8 mouse cellular contexts compared by ENCODE assay signal in genomic region chr4:140657681-140658575, GRCm38 (mm10). TPM values are rescaled to one million over a fixed set of nuclear protein-coding genes. Genes with fewer than 3 reads are reported as not detected.
DNase-seq lines count a peak whose midpoint lies in the region; ATAC-seq lines count a peak whose summit lies in the region.

No protein-coding gene starts in this region.

- no peaks in the 10 kb centered on the region for H3K9me3 ChIP-seq in forebrain, embryonic 12.5 days
- H3K9me3 ChIP-seq in heart, embryonic 14.5 days (ENCODE audit: control insufficient read depth, low read length) = no peaks in the 10 kb centered on the region
- H3K9me3 ChIP-seq in limb, embryonic 15.5 days = no peaks in the 10 kb centered on the region
- no peaks in the 10 kb centered on the region for H3K9me3 ChIP-seq in neural tube, embryonic 13.5 days

- peak overlapping the region; percentile 48 for H3K9ac ChIP-seq in forebrain, embryonic 12.5 days
- peak overlapping the region; percentile 79 for H3K9ac ChIP-seq in heart, embryonic 14.5 days (ENCODE audit: low read length)
- H3K9ac ChIP-seq in limb, embryonic 15.5 days = no peak overlapping the region
- peak overlapping the region; percentile 58 for H3K9ac ChIP-seq in neural tube, embryonic 13.5 days

- ATAC-seq in forebrain, embryonic 12.5 days (ENCODE audit: low FRiP score) = peak; percentile 90
- peak; percentile 87 for ATAC-seq in heart, embryonic 14.5 days (ENCODE audit: insufficient number of reproducible peaks, insufficient read depth, low FRiP score, low read depth)
- ATAC-seq in limb, embryonic 15.5 days (ENCODE audit: insufficient number of reproducible peaks, low FRiP score, low TSS enrichment, low read depth) = peak; percentile 84
- ATAC-seq in neural tube, embryonic 13.5 days (ENCODE audit: low read depth) = peak; percentile 93
- no peak for ATAC-seq in monocyte, adult 5-6 weeks (replicated peaks; ENCODE audit: insufficient number of reproducible peaks, low FRiP score, low TSS enrichment, poor library complexity, severe bottlenecking)

- DNase-seq in testis, postnatal 10 days (ENCODE audit: low spot score) = peak; percentile 69
- DNase-seq in testis, postnatal 14 days (ENCODE audit: low spot score) = no peak
- DNase-seq in kidney, postnatal 10 days = peak; percentile 88

- H3K4me2 ChIP-seq in forebrain, embryonic 12.5 days = peak overlapping the region; percentile 46
- H3K4me2 ChIP-seq in heart, embryonic 14.5 days (ENCODE audit: low read length) = peak overlapping the region; percentile 64
- peak overlapping the region; percentile 36 for H3K4me2 ChIP-seq in limb, embryonic 15.5 days
- peak overlapping the region; percentile 11 for H3K4me2 ChIP-seq in neural tube, embryonic 13.5 days

- peak overlapping the region; percentile 99 for H3K27ac ChIP-seq in forebrain, embryonic 12.5 days
- peak overlapping the region; percentile 99 for H3K27ac ChIP-seq in heart, embryonic 14.5 days (replicated peaks in 1 of 2; ENCODE audit: control insufficient read depth in 1 of 2, insufficient read depth in 1 of 2, low read depth in 2 of 2, low read length in 2 of 2)
- H3K27ac ChIP-seq in limb, embryonic 15.5 days = peak overlapping the region; percentile 88
- H3K27ac ChIP-seq in neural tube, embryonic 13.5 days (replicated peaks) = peak overlapping the region; percentile 96

- H3K4me1 ChIP-seq in forebrain, embryonic 12.5 days = peaks cover 51% of the 10 kb centered on the region
- peaks cover 19 to 37% of the 10 kb centered on the region in 2 experiments for H3K4me1 ChIP-seq in heart, embryonic 14.5 days (ENCODE audit: control insufficient read depth in 2 of 2, insufficient read depth in 2 of 2, low read length in 2 of 2)
- H3K4me1 ChIP-seq in limb, embryonic 15.5 days = peaks cover 39% of the 10 kb centered on the region
- H3K4me1 ChIP-seq in neural tube, embryonic 13.5 days (replicated peaks) = peaks cover 79% of the 10 kb centered on the region

- H3K4me3 ChIP-seq in forebrain, embryonic 12.5 days (replicated peaks) = 0 out of 2 replicates have a peak overlapping the region, but pooled peaks have one; percentile 15
- peak overlapping the region; percentile 11 to 16; a peak in 3 of 4 replicates for H3K4me3 ChIP-seq in heart, embryonic 14.5 days (ENCODE audit: control insufficient read depth in 1 of 2, insufficient read depth in 1 of 2, low read depth in 1 of 2, low read length in 2 of 2)
- peak overlapping the region; percentile 14; the same call in 1 of the 2 replicates for H3K4me3 ChIP-seq in limb, embryonic 15.5 days
- no peak overlapping the region for H3K4me3 ChIP-seq in neural tube, embryonic 13.5 days

- under 1% methylated on average over 24 of the region's 24 CpGs for WGBS in forebrain, embryonic 12.5 days
- 5% methylated on average over 24 of the region's 24 CpGs for WGBS in heart, embryonic 14.5 days
- WGBS in limb, embryonic 15.5 days = 12% methylated on average over 24 of the region's 24 CpGs
- WGBS in neural tube, embryonic 13.5 days = 1% methylated on average over 24 of the region's 24 CpGs

- no peaks in the 10 kb centered on the region for H3K36me3 ChIP-seq in forebrain, embryonic 12.5 days (replicated peaks)
- H3K36me3 ChIP-seq in heart, embryonic 14.5 days (ENCODE audit: control insufficient read depth, insufficient read depth, low read length) = no peaks in the 10 kb centered on the region
- no peaks in the 10 kb centered on the region for H3K36me3 ChIP-seq in limb, embryonic 15.5 days
- no peaks in the 10 kb centered on the region for H3K36me3 ChIP-seq in neural tube, embryonic 13.5 days

- H3K27me3 ChIP-seq in forebrain, embryonic 12.5 days = peaks cover 4% of the 10 kb centered on the region; the same call in 1 of the 2 replicates
- H3K27me3 ChIP-seq in heart, embryonic 14.5 days (ENCODE audit: control insufficient read depth, insufficient read depth, low read length) = 0 out of 2 replicates have a peak, but pooled peaks cover 4% of the 10 kb centered on the region
- no peaks in the 10 kb centered on the region for H3K27me3 ChIP-seq in limb, embryonic 15.5 days
- H3K27me3 ChIP-seq in neural tube, embryonic 13.5 days = no peaks in the 10 kb centered on the region

RNA-seq across cellular contexts. Expression of gene Arhgef10l, which starts 7.9 kb away (rescaled TPM):
- 26.1 and 31.1 TPM in 2 replicates for polyA plus RNA-seq in forebrain, embryonic 12.5 days (2016; fragmentation: Nextera tagmentation; extraction: Ambion mirVana)
- polyA plus RNA-seq in heart, embryonic 14.5 days (2014; fragmentation: Nextera tagmentation; extraction: Ambion mirVana) = 14.2 and 15.9 TPM in 2 replicates
- polyA plus RNA-seq in limb, embryonic 15.5 days (2015; fragmentation: Nextera tagmentation; extraction: Ambion mirVana) = 22.4 and 23.0 TPM in 2 replicates
- 28.6 and 28.8 TPM in 2 replicates for polyA plus RNA-seq in neural tube, embryonic 13.5 days (2015; fragmentation: Nextera tagmentation; extraction: Ambion mirVana)
- total RNA-seq in monocyte, adult 5-6 weeks (2017) = 139 to 166 TPM (median 160 TPM) in 3 replicates

RNA-seq across cellular contexts. Expression of gene Rcc2, which starts 42.4 kb away (rescaled TPM):
- polyA plus RNA-seq in forebrain, embryonic 12.5 days (2016; fragmentation: Nextera tagmentation; extraction: Ambion mirVana) = 45.9 and 81.3 TPM in 2 replicates
- 15.1 and 16.1 TPM in 2 replicates for polyA plus RNA-seq in heart, embryonic 14.5 days (2014; fragmentation: Nextera tagmentation; extraction: Ambion mirVana)
- polyA plus RNA-seq in limb, embryonic 15.5 days (2015; fragmentation: Nextera tagmentation; extraction: Ambion mirVana) = 31.0 and 32.5 TPM in 2 replicates
- 23.4 and 30.7 TPM in 2 replicates for polyA plus RNA-seq in neural tube, embryonic 13.5 days (2015; fragmentation: Nextera tagmentation; extraction: Ambion mirVana)
- total RNA-seq in monocyte, adult 5-6 weeks (2017) = 37.9 to 43.0 TPM (median 38.5 TPM) in 3 replicates

Comparison
In these comparisons a context has a peak if more than half of its experiments do, and no peak if none do; other contexts are left out.
1. H3K4me2 ChIP-seq: peak in every context shown above with its lines; median percentile 64 in heart, embryonic 14.5 days; 46 in forebrain, embryonic 12.5 days; 36 in limb, embryonic 15.5 days; 11 in neural tube, embryonic 13.5 days.